Mouse (Mus musculus) retina, postnatal 1 day (tissue): ENCODE measurements around the gene Ntn4.

Experiments used
- DNase-seq: peaks from one replicate; pipeline ENCODE4 v3.0.0-alpha.2; 2012

Gene Ntn4

DNA sequence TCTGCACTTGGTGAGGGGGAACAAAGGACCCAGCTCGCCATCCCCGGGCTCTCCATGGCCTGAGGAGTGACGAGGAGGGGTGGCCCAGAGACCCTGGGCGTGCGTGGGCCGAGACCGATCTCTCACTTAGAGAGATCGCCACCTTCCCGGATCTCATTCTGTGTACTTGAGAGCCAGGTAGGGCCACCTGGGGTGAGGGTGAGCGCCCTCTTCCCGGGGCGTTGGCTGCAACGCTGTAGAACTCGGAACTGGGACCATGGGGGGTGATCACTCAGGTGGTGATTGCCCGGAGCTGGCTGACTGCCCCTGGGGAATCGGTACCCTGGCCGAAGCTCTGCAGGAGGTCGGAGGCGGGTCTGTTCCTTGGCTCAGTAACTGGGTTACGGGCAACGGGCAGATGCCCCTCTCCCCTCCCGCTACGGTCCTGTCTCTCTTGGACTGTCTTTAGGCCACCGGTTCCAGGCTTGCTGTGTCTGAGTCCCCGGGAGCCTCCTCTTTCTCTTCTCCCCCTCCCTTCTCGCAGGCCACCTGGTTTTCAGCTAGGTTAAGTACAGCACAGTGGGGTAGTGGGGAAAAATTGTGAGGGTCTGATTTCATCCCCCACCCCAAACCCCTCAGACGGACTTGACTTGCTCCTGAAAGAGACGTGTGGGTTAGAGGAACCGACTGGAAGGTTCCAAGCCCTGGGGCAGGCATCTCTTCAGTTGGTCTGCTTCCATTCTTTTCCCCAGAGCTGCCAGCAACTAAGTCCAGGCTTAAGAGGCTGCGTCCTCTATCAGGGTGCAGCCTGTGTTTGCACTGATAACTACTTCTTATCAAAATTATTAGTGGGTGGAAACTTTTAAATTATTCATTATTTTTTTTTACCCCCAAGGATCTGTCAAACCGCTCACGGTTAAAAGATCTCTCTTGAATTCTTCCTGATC, 1.6 kb downstream of the Ntn4 start:
- DNase-seq: peak; percentile 62

DNA sequence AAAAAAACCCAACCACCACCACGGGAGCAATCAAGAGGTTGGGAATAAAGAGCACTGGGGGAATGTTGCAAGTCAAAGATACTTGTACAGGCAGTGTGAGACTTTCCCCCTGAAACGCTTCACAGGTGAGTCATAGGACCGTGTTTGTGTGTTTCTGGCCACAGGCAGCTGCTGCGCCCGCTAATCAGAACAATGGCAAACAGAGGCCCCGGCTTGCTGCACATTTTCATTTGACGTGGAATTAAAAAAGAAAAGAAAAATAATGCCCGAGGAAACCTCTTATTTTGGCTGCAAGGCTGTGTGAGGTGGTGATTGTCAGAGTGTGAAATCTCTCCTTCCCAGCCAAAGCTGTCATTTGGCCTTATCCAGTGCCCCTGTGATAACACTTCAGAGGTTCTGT, 2.4 kb downstream of the Ntn4 start:
- DNase-seq: no peak

DNA sequence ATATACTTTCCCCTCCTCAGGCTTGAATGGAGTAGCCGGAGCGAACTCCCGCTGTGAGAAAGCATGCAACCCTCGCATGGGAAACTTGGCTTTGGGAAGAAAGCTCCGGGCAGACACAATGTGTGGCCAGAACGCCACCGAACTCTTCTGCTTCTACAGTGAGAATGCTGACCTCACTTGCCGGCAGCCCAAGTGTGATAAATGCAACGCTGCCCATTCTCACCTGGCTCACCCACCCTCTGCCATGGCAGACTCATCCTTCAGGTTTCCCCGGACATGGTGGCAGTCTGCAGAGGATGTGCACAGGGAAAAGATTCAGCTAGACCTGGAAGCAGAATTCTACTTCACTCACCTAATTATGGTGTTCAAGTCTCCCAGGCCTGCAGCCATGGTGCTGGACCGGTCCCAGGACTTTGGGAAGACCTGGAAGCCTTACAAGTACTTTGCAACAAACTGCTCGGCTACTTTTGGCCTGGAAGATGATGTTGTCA, 4.0 kb downstream of the Ntn4 start:
- DNase-seq: no peak

DNA sequence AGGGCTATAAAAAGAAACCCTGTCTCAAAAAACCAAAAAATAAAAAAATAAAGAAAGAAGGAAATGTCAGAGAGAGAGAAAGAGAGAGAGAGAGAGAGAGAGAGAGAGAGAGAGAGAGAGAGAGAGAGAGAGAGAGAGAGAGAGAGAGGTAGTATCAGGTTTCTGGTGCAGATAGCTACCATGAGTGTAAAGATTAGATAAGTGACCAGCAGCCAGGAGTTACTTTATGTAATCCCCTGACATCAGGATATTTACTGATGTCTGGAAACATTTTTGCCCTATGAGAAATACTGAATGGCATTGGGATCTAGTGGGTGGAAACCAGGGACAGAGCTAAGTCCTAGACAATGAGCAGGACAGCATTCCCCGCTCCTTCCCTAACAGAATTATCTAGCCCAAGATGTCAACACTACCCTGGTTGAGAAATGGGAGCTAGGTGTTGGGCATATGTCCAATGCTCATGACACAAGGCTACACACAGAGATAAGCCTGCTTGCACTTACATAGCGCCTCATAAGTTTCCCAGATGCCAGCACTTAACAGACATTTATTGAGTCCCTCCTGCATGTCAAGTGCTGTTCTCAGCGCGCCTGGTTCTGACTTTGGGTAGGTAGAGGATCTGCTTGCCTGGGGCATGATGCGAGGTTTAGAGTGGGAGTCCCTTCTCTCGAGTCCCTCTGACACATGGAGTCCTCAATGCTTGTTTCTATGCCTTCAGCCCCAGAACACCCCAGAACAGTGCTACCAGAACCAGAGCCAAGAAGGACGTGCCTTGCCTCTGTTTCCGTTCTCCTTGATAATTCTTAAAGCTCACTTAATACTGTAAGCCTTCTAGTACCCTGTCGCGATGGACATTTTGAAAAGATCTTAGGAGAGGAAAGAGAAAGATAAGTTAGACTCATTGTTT, 7.4 kb downstream of the Ntn4 start:
- no peak for DNase-seq

DNA sequence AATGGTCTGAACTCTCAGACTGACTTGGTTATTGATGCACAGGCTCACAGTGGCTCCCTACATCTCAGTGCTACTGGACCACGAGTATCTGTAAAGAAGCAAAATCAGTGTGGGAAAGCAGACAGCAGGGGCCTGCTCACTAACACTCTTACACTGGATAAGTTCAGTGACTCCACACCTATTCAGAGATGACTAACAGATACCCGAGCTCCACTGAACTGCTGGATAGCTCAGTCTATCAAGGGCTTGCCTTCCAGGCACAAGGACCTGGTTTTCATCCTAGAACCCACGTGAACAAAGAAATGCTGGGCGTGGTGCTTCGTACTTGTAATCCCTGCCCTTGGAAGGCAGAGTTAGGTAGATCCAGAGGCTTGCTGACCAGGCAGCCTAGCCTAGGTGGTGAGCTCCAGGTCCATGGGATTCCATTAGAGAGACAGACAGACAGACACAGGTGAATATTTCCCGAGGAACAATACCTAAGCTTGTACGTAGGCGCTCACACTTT, 8.2 kb downstream of the Ntn4 start:
- no peak for DNase-seq

DNA sequence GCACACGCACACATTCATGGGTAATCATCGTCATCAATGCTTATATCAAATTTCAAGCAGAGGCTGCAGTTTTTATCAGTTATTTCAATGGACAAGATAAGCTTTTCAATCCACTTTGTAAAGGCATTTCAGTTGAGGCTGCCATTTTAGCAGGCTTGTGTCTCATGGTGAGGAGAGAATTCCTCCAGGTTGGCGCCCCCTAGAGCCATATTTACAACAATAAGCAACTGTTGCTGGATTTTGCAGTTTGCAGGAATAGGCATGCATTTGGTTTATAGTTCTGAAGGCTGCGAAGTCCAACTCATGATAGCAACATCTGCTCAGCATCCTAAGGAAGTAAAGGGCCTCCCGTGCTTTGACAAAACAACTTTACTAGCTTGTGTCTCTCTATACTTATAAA, 8.6 kb downstream of the Ntn4 start:
- DNase-seq: no peak

DNA sequence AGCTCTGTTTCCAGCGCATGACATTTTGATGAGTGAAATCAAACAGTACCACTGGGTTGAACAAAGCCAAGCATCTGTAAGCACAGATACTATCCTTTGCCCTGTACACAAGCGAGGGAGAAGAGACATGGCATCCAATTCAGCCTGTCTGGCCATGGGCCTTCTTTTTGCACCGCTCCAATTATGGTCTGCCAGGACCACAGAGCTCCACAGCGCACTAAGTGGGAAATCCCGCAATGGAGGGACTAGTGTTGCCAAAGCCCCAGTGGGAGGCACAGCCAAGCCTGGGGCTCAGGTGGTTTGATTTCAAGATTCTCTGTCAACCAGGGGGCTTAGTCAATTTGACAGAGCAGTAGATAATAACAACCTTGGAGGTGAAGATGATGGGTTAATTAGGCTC, 9.1 kb downstream of the Ntn4 start:
- DNase-seq: no peak

DNA sequence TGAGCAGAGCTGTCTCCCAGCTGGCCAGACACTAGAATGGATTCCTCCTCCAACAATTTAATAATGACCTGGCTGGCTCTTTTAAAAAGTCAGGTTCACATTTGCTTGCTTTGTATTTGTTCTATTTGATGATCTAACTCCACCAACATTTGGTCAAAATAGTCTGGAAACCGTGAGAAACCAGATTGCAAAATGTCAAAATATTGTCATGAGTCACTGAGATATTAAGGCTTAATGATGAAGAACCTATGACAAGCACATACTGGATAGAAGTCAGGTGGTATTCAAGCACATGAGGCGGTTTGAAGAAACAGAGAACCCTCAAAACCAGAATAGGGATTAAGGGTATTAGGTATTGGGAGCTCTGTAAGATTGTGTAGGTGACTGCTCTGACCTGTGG, 12.8 kb downstream of the Ntn4 start:
- DNase-seq: no peak

DNA sequence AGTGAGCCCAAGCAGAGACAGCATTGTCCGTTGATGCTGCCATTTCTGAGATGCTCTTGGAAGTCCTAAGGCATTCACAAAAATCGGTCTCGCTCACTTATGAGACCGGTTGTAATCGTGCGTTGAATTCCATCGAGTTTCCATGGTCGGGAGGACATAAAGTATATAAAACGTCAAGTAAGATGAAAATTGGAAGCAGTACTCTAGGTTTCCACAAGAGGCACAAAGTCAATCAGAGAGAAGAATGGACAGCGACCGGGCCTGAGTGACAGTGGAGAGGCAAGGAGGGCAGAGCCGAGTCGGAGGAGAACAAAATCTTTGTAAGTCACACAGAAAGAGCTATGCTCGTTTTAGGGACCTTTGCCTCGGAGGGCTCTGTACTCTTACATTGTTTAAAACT, 14.9 kb downstream of the Ntn4 start:
- DNase-seq: no peak

DNA sequence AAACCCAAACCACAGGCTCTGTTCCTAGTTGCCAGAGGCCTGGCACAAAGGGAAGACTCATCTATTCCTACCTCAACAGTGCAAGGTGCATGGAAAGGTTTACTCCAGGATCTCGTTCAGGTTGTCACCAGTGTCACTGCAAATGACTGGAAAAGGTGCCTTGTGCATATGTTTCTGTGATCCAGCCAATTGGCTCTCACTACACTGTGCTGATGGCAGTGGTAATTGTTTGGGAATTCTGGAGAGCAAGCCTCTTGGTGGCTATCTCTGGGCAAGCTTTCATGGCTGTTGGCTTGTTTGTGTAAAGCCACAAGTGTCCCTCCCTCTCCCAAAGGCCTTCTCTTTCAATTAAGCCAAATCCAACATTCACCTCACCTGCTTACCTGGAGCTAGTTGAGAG, 19.3 kb downstream of the Ntn4 start:
- DNase-seq: no peak

DNA sequence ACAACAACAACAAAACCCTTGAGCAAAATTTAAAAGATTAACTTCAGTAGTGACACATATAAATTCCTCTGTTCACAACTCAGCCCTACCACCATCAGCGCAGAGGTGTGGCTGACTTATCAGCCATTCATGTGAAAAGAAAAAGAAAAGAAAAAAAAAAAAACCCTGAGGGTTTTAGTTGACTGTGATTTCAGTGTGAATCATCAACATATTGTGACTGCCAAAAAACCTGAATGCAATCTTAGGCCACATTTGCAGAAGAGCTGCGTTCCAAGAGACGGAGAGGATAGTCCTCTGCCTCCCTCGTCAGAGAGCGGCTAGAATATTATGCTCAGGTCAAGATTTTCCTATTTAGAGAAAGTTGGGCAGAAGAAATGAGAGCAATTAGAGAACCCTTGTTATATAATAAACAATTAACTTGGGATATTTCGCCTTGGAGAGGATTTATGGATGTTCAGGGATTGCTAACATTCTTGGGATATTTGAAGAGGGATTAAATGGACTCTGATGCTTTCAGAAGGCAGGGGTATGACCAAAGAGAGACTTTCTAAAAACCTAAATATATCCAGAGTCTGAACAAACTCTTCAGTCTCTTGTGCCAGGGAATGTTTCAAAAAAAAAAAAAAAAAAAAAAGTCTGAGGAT, 21.0 kb downstream of the Ntn4 start:
- no peak for DNase-seq

DNA sequence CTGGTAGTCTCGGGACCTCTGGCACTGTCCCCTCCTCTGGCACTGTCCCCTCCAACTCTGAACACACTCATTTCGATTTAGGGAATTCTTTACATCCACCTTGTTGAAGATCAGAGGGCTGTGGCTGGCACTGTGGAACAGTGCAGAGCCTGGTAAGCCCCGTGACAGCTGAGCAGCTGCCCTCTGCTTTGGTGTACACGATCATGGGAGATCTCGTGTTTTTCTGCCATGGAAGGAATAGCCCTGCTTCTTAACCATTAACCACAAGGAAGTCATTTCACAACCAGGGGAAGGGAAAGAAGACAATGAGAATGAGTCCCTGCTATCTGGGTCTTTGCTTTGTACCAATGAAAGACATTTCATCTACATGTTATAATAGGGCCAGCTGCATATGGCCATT, 21.5 kb downstream of the Ntn4 start:
- DNase-seq: no peak

DNA sequence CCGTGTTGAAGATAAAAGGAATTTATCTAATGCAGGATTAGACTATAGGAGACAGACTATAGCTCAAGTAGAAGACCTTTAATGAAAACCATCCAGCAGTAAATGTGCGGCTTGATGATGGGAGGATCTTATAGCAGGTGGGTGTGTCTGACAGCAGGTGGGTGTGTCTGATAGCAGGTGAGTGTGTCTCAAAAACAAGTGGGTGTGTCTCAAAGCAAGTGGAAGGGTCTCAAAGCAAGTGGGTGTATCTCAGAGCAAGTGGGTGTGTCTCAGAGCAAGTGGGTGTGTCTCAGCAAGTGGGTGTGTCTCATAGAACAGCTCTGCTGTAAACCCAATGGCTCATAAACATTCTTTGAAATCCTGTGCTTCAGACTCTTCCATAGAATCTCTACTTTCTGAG, 25.7 kb downstream of the Ntn4 start:
- no peak for DNase-seq

DNA sequence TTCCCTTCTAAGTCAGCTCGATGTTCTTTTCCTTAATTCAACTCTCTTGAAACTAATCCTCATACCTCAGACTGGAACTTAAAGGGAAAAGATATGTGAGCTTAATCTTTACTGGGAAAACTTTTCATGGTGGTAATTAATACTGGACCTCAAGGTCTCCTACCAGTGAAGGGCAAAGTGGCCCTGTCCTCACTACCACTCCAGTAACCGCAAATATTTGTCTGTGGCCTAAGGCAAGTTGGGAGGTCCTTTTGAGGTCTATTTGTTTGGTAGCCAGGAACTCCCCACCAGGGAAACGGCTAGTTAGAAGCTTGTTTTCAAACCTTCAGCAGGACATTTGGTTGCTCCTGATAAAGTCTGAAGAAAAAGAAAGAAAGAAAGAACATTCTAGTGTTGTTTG, 26.5 kb downstream of the Ntn4 start:
- DNase-seq: no peak

DNA sequence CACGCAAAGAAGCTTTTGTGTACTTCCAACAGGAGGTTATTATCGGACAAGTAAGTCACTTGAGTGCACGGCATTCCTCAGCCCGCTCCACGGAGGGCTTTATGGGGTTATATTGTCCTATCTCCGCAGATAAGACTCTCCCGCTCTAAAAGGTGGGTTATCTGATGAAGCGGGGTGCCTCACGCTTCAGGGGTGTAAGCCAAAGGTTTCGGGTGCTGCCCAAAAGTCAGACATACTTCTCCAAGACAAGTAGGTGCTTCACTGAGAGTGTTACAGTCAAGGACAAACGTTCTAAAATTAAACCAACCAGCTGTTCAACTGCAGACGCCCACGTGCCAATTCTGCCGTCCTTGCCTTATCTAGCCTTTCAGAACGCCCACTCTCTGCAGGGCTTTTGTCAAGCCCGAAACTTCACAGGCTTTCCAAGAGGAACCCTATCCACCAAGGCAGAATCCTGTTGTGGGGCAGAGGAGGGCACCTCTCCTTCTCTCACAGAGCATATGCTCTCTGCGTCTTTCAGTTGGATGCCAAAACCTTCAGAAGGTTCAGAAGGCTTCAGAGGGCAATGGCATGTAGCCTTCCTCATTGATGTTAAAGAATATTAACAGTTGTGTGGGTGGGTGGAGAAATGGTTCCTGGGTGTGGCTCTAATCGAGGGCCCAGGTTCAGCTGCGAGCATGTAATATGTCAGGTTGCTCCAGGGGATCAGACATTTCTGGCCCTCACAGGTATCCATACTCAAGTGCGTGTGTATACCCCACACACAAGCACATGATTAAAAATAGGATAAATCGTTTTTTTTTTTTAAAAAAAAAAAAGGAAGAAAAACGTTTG, 32.4 kb downstream of the Ntn4 start:
- no peak for DNase-seq

DNA sequence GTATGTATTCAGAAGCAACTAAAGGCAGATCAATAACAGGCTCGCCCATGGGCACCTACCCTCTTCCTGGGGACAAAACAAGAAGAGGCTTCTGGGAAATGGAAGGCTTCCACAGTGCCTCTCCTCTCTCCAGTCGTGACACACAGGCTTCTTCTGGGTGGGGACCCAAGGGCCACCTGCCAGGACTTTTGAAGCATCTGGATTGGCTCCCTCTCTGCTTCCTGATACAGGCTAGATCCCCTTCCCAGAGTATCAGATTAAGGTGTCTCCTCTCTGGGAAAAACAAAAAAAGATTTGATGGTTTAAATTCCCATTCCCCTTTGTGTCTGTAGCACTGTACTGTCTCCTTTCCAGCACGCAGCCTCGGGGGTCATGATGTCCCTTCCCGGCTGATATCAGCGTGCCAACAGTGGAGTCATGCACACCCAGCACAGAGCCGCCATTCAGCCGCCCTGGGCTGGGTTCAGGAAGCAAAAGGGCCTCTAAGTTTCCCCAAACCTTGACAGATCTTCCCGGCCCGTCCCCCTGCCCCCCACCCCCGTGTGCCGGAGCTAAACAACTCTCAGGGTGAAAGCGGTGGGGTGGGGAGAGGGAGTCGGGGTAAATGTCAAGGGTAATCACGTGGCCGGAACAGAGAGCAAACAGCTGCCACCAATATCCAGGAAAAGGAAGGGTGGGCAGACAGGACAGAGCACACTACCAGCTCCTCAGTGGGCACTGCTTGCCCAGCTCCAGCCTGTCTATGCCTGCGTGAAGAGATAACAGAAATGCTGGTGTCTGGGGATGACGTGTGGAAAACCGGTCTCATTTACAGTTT, 38.9 kb downstream of the Ntn4 start:
- DNase-seq: peak; percentile 40

DNA sequence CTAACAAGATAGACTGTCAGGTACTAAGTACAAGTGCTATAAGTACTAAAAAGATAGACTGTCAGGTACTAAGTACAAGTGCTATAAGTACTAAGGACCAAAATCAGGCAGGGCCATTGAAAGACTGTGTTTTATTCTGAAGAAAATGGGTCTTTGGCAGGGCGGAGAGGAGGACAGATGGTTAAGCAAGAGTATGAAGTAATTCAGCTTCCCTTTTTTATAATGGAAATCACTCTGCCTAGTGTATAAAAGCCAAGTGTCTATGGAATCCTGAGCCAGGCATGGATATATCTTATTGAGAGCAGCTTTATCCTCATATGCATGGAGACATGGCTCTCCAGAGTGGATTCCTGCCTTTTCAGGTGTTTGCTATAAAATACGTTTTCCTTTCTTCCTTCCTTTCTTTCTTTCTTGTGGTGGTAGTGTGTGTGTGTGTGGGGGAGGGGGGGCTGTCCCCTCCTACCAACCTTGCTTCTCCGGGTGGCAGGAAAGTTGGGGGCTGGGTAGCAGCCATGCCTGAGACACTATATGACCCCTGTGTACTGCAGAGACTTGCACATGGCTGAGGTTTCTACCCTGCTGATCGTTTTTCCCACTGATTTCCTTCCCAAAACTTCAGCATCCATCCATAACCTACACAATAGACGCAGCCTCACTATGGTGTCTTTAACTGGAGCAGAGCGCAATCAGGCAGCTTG, 40.3 kb downstream of the Ntn4 start:
- no peak for DNase-seq

DNA sequence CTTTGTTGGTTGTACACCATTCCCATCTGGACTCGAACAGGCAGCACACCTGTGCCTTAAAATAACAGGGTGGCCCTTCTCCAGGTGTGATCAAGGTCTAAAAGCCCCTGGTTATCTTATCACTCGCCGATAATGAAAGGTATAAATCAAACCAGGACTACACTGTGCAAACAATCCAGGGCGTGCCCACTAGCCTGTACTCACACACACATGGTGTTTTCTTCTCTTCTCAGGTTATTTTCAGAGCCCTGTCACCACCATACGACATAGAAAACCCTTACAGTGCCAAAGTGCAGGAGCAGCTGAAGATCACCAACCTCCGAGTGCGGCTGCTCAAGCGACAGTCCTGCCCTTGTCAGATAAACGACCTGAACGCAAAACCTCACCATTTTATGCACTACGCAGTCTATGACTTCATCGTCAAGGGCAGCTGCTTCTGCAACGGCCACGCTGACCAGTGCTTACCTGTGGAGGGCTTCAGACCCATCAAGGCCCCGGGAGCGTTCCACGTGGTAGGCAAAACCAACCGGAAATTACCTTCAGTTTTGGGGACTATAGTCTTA, 41.8 kb downstream of the Ntn4 start:
- no peak for DNase-seq

DNA sequence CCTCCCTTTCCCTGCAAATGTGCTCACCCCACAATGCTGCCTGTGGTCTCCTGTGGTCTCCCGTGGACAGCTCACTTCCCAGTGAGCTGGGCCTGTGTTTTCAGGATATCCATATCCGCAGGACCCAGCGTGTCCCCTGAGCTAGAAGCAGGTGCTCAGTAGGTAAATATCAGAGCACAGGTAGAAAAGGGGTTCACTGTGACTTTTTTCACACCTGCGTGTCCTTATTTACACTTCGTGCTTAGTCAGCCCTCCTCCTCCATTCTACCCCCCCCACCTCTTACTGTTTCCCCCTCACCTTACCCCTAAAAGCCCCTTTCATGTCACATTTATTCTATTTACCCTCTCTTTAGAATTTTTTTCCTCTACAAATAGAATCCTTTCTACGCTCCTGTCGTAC, 42.7 kb downstream of the Ntn4 start:
- no peak for DNase-seq

DNA sequence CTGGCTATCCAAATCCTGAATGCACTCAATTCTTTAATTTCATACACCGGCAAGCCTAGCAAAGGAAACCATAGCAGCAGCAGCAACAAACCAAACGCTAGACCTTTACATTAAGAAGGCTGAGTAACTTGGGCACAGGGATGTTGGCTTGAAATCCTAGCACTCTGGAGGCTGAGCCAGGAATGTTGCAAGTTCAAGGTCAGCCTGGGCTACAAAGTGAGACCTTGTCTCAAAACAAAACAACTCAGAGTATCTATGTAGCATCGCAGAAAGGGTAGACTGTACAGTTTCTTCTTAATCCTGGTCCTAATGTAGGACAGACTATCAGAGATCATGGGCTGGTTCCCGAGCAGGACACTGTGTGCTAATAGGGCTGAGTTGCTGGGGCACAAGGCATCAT, 43.4 kb downstream of the Ntn4 start:
- no peak for DNase-seq
